Mouse (Mus musculus): Measurements from ENCODE around the gene Scamp1.

Gene Scamp1

GRCm38 (mm10) chr13:94180477-94181420, 104.9 kb downstream of the Scamp1 start:
- DNase-seq (ENCODE audit: extremely low read depth, insufficient read length, low spot score) = no peak

GRCm38 (mm10) chr13:94178401-94179040, 107.1 kb downstream of the Scamp1 start:
- DNase-seq (ENCODE audit: extremely low read depth, insufficient read length, low spot score) = peak; percentile 87

GRCm38 (mm10) chr13:94177148-94177547, 108.5 kb downstream of the Scamp1 start:
- no peak for DNase-seq (ENCODE audit: extremely low read depth, insufficient read length, low spot score)

GRCm38 (mm10) chr13:94175379-94176050, 110.1 kb downstream of the Scamp1 start:
- no peak for DNase-seq (ENCODE audit: extremely low read depth, insufficient read length, low spot score)

- no peak for DNase-seq (ENCODE audit: extremely low read depth, insufficient read length, low spot score)
These were observed 110.9 kb downstream of the Scamp1 start for GRCm38 (mm10) chr13:94174577-94175279.

GRCm38 (mm10) chr13:94173633-94174576, 111.8 kb downstream of the Scamp1 start:
- DNase-seq (ENCODE audit: extremely low read depth, insufficient read length, low spot score) = peak; percentile 58

- no peak for DNase-seq (ENCODE audit: extremely low read depth, insufficient read length, low spot score)
These were observed 112.9 kb downstream of the Scamp1 start for GRCm38 (mm10) chr13:94172533-94173310.

- DNase-seq (ENCODE audit: extremely low read depth, insufficient read length, low spot score) = no peak
These were observed 114.0 kb downstream of the Scamp1 start for GRCm38 (mm10) chr13:94171612-94172011.

GRCm38 (mm10) chr13:94169325-94169916, 116.2 kb downstream of the Scamp1 start:
- peak; percentile 31 for DNase-seq (ENCODE audit: extremely low read depth, insufficient read length, low spot score)

- no peak for DNase-seq (ENCODE audit: extremely low read depth, insufficient read length, low spot score)
These were observed 117.3 kb downstream of the Scamp1 start for GRCm38 (mm10) chr13:94168319-94168718.

GRCm38 (mm10) chr13:94164501-94164900, 121.2 kb downstream of the Scamp1 start:
- DNase-seq (ENCODE audit: extremely low read depth, insufficient read length, low spot score) = no peak

- DNase-seq (ENCODE audit: extremely low read depth, insufficient read length, low spot score) = no peak
These were observed 126.0 kb downstream of the Scamp1 start for GRCm38 (mm10) chr13:94159478-94160220.

- DNase-seq (ENCODE audit: extremely low read depth, insufficient read length, low spot score) = no peak
These were observed 126.7 kb downstream of the Scamp1 start for GRCm38 (mm10) chr13:94158864-94159477.

GRCm38 (mm10) chr13:94155657-94156429, 129.8 kb downstream of the Scamp1 start:
- DNase-seq (ENCODE audit: extremely low read depth, insufficient read length, low spot score) = no peak

GRCm38 (mm10) chr13:94154512-94155296, 131.0 kb downstream of the Scamp1 start:
- peak; percentile 75 for DNase-seq (ENCODE audit: extremely low read depth, insufficient read length, low spot score)

- no peak for DNase-seq (ENCODE audit: extremely low read depth, insufficient read length, low spot score)
These were observed 132.0 kb downstream of the Scamp1 start for GRCm38 (mm10) chr13:94153658-94154057.

Data from 3134 (cell line).